Mouse (Mus musculus): ENCODE data around the gene Gtsf1.

- no peak for TF ChIP-seq ZNF384 (IDR thresholded peaks at IDR 0.05; ENCODE audit: low read depth, low read length)
- no peak for TF ChIP-seq CHD2 (IDR thresholded peaks at IDR 0.05; ENCODE audit: low read depth, low read length)
- no peak for TF ChIP-seq ZC3H11A (IDR thresholded peaks at IDR 0.05; ENCODE audit: borderline replicate concordance, low read depth, low read length)
Measured at GRCm38 (mm10) chr15:103358278-103359121, 71.8 kb downstream of the Gtsf1 start.

All from ES-E14 (cell line).